Mouse (Mus musculus) ovary, postnatal 14 days (tissue): ENCODE data around the gene Psph.
"Not testable (repeated sequence)": the region's sequence is repeated elsewhere in the genome, so short reads cannot be mapped to it uniquely, and the experiment has no call there.

Source experiments
- DNase-seq: peaks from one replicate; pipeline ENCODE4 v3.0.0; 2022; ENCODE audit warnings: low spot score

The Psph gene

DNA sequence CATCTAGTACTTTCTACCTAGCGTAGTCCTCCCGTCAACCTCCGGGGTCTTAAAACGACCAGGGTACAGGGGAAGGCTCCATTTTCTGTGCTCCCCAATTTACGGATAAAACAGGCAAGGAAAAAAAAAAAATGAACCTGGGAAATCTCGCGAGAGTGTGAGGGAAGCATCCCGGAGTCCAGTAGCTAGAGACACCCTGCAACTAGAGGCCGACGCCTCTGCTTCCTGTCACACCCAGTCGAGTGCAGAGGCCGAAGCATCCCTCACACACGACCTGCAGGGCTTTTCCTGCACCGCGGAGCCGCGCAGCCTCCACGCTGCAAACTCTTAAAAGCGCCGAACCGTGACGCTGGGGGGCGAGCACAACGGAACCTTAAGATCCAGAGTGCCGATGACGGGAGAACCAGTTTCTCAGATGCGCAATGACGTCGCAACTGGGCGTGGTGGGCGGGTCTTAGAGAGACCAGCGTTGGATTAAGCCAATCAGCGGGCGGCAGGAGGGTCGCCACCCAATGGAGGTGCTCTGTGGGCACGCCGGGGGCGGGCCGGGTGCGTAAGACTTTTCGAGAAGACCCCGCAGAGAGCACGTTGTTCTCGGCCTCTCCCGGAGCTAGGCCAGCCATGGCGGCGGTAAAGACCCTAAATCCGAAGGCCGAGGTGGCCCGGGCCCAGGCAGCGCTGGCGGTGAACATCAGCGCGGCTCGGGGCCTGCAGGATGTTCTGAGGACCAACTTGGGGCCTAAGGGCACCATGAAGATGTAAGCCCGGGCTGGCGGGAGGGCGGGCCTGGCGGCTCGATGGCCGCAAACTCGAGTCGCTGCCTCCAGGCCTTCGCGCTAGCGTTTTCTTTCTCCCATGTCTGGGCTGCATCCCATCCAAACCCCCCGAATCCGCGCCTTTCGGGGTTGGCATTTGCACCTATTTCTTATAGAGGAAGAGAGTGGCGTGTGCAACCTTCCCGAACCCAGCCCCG is at the start of gene Psph:
Gene Psph, minus strand, starts transcription at position 632 of the 973 bp plus-strand sequence.
- DNase-seq = peak; percentile 88

DNA sequence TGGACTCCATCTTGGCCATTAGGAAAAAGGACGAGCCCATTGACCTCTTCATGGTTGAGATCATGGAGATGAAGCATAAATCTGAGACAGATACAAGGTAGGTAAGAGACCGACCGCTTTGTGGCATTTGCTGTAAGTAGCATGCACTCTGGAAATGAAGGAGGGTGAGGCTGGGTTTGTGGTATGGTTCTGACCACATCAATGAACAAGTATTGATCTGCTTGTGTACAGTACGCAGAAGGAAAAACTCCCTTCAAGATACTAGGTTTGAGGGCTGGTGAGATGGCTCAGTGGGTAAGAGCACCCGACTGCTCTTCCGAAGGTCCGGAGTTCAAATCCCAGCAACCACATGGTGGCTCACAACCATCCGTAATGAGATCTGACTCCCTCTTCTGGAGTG is 3.3 kb upstream of the Psph start:
- DNase-seq = not testable (repeated sequence)

DNA sequence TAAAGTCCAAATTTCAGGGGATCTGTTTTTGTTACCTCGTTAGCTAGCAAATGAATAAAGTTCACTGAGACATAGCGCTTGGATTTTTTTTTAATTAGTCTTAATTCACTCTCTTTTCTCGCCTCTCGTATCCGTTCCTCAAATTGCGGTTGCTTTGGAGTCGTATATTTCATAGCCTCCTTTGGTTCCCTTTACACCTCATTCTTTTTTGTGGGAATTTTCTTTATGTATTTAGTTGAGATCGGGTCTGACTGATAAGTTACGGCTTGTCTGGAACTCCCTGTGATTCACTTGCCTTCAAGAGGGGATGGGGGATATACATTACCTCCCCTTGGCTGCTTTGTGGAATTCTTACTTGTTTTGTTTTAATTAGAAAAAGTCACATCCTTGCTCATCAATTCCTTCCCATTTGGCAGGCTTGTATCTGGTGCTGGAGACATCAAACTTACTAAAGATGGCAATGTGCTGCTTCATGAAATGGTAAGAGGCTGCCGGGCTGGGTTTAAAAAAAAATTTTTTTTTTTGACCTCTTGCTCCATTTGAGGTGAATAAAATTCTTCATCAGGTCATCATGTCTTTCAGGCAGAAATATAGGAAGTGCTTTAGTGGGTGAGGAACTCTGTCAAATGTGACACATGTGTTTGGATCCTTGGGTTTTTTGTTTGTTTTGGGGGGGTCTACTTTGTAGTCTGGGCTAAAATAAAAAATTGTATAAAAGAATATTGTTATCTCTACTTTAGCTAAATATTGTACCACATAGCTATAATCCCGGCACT is 757 bp upstream of the Psph start:
- DNase-seq = no peak

DNA sequence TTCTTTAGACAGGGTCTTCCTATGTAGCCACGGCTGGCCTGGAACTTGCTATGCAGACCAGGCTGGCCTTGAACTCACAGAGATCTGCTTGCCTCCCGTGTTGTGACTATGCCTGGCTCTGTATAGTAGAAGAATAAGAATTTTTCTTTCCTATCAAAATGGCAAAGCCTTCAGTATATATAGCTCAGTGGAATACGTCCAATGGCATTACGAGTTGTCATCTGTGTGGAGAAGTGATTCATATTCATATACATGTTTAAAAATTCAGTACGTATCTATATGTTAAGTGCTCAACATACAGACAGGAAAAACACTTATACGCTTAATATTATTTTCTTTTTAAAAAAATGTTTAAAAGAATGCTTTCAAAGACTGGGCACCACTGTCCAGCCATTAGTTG is 1.1 kb downstream of the Psph start:
- DNase-seq = no peak

DNA sequence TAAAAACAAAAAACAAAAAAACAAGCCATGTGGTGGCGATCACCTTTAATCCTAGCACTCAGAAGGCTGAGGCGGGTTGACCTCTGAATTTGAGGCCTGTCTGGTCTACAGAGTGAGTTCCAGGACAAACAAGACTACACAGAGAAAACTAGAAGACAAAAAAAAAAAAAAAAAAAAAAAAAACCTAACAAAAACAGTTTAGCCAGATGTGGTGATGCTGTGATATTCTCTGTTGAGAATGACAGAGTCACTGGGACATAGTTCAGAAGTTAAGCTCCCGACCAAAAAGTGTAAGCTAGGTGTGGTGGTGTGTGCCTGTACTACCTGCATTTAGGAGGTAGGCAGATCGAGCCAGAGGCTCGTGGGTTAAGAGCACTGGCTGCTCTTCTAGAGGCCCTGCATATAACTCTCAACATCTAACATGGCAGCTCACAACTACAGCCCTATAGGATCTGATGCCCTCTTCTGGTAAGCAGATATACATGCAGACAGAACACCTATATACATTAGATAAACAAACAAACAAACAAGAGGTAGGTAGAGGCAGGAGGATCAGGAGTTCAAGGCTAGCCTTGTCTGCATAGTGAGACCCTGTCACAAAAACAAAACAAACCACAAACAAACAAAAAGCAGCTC is 1.9 kb downstream of the Psph start:
- DNase-seq = no peak

DNA sequence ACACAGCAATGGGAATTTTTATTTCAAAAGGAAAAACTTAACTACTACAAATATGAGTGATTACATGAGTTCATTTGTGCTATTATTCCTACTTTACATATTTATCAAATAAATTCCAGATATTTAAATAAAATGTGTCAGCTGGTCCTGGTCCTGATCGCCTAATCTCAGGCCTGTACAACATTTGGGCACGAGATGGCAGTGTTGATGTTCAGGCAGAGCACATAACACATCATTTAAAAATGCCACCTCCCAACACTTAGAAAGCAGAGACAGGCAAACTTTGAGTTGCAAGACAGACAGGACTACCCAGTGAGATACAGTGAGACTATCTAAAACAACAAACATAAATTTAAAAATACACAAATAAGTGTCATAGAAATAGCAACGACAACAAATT is 5.0 kb downstream of the Psph start:
- no peak for DNase-seq

DNA sequence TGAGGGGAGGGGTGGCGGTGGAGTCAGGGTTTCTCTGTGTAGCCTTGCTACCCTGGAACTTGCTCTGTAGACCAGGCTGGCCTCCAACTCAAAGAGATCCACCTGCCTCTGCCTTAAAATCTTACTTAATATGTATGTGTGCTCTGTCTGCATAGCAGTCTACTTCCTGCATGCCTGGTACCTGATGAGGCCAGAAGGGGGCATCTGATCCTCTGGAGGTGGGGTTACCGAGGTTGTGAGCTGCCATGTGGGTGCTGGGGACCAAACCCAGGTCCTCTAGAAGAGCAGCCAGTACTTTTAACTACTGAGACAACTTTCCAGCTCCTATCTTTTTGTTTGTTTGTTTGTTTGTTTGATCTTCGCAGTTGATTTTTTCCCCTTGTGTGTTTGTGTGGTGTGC is 7.1 kb downstream of the Psph start:
- no peak for DNase-seq

DNA sequence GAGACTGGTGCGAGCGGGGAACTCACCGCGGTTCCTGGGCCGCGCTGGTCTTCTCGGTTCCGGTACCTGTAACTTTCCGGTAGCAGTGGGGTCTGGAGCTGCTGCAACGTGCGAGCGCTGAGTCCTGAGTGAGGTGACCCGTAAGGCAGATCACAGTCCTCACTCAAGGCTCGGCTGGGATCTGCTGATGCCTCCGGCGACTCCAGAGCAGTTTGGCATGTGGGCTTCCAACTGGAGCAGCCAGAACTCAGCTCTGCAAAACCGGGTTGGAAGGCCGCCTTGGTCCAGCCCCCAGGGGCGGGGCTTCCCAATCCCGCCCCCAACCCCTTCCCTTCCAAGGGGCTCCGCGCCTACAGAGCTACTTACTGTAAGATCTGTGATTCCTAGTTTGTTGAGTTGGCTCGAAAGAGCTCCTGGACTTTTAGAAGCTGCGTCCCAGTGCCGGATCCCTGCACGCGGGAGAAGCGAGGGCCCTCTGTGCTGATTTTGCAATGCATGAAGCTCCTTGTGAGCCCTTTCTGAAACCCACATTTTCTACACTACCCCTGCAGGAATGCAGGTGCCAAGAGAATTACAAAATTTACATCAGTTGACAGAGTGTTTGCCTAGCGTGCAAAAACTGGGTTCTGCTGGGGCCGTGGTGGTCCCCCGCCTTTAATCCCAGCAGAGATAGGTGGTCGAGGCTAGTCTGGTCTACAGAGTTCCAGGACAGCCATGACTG is 8.1 kb downstream of the Psph start:
- peak; percentile 75 for DNase-seq

DNA sequence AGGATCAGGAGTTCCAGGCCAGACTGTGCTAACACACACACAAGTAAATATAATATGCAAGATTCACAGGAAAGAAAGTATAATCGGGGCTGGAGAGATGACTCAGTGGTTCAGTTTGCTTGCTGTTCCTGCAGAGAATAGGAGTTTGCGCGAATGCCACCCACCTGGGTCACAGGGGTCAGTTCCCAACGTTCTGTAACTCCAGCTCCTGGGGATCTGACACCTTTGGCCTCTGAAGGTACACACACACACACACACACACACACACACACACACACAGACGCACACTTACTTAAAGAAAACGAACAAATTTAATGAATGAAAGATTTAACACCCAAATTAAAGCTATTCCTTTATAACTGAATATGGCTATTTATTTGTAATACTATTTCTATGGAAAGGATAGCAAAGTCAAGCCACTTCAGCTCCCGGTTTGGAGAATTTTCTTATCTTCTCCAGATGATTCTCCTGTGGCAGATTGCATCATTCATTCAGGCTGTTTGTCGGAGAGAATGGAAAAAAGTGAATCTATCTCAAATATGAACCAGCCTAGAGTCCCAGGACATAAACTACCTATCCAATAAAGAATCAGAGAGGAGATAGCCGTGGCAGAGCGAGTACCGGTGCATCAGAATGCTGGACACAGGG is 8.8 kb downstream of the Psph start:
- no peak for DNase-seq

DNA sequence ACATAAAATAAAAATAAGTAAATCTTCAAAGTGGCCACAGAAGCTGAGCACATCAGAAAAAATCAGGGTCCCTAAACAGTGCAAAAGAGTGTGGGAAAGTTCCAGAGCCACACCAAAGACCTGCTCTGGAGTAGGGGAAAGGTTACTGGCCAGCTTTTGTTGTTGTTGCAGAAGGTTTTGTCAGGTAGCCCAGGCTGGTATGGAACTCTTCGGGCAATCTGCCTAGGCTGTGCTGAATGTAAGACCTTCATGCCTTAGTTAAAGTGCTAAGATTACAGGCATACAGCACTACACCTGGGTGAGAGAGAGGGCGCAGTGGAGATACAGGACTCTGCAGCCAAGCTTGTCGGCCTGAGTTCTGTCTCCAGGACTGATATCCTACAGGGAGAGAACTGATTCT is 12.6 kb downstream of the Psph start:
- no peak for DNase-seq

DNA sequence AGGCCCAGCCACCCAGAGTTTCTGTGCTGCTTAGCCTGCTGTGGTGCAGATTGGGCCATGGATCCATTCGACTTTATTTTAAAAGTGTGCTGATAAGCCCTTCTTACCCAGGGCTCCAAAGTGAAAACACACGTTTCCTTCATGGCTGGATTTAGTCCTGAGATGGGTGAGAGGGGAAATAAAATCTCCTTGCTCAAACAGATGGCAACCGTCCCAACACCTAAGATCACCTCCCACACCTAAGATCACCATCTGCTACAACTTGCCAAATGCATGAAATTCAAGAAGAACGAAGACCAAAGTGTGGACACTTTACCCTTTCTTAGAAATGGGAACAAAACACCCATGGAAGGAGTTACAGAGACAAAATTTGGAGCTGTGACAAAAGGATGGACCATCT is 13.9 kb downstream of the Psph start:
- DNase-seq = not testable (repeated sequence)

DNA sequence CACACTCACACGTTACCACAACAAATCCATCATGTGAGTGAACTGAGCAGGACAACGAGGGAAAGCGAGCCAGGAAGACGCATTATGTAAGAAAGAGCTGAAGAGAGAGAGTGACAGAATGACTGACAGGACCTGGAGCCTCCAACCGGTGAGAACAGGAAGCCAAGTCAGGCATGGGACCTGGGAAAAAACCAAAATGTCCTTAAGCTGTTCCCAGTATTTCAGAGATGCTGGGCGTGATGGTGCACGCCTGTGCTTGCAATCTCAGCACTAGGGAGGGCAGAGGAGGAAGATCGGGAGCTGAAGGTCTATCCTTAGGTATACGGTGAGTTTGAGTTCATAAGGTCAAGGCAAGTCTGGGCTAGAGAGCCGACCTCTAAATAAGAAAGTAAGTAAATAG is 14.8 kb downstream of the Psph start:
- DNase-seq = no peak

DNA sequence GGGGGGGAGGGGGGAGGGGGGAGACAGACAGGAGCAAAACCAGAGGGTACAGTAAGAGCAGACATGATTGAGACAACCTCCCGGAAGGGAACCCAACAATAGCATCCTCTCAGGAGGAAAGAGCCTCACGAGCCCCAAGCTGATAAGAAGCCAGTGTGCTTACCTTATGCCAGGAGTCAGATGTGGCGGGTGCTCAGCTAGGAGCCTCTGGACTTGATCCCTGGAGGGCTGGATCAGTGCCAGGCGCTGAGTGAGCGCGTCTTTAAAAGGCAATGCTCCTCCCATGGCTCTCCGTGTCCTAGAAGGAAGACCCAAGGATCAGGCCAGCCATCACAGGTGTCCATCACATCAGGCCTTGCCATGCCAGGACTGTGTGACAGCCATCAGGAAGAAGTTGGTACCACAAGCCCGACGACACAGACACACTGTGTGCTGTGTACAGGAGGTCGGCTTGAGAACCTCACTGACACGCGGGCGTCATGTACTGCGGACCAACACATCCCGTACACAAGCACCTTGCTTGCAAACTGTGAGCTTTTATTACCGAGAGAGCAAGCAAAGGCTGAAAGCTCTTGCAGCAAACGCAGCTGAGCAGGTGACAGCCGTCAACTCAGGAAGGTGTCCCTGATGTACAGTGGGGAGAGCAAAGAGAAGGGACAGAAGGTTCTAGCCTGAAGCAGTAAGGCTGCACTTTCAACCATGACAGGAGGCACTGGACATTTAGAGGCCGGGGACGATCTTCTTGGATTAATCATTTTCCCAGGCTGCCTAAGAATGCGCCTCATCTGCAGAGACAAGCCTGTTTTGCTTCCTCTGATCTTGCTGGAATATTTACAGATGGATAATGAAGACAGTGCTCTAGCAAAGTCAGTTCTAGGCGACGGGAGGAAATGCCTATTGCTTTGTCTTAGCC is 16.6 kb downstream of the Psph start:
- no peak for DNase-seq

DNA sequence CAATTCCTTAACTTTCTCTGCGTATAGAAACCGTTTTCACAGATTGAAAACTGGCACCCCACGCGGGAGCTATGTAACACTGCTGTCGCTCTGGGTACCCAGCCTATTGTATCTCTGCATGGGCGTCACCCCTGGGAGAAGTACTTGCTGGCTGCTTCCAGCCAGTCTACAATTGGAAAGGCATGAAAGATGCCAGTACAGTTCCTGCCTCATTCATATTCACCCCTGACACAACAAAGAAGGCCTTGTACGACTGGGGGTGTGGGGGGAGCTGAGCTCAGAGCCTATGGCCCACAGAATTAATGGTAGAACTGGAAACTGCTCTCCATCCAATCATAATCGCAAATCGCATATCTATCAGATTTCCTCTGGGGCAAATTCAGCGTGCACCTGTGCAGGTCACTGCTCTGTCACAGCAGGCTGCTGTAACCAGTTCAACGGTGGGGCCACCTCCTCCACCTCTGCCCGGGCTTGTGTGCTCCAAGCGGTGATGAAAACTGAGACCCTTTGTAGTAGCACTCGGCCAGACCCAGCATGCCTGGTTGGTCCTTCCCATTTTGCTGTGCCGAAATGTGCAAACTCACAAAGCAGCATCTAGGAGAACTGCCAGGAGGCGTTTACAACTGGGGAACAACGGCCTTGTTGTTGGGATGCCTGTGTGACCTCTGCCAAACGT is 25.2 kb downstream of the Psph start:
- no peak for DNase-seq

DNA sequence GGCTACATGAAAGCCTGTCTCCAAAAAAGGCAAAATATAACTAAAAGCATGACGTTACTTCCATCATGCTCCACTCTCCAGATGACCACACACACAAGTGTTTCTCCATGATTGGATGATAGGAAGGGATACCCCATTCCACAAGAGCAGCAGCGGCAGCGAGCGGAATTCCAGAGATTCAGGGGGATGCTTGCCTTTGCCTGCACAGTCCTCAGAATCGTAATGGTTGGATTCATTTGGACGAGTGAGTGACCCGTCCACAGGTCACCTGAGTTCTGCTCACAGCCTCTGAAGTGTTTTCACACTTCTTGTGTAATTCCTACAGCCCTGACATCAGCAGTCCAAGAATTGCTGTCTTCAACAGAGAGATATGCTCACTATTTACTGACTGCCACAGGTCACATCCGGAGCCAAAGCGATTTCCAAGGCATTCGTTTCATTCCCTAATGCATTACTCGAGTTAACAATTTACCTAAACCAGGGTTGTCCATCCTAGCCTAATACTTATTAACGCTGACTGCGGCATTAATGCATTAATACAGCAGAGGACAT is 27.2 kb downstream of the Psph start:
- no peak for DNase-seq

DNA sequence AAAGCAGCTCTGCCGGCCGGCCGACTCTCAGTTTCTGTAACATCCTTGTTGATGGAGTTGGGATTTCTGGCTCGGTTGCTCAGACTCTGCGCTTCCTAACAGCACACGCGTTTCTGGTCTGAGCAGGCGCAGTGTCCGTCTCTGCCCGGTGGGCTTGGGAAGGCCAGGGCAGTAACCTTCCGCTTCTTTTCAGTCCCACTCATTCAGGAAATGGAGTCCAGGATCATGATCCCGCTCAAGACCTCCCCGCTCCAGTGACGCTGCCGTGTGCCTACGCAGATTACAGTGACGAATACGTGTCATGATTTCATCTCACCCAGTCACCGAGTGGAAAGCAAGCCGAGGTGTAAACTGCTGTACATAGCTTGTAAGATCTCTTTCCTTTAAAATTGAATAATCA is 30.4 kb downstream of the Psph start:
- DNase-seq = no peak

DNA sequence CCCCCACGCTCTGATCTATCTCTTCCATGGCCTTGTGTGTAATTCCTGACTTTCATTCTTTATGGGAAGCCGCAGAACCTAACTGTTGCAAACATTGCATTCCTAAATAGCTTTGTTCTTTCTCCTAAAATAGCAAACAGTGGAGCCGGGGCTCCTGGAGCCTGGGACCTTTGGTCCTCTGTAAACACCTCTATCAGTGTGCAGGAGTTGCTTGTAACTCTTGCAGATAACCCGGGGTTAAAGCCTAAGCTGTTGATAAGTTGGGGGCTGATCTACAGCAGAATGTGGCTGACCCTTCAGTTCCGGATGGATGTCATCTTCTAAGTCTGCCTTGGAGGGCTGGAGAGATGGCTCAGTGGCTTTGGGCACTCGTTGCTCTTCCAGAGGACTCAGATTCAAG is 43.2 kb downstream of the Psph start:
- DNase-seq = no peak

DNA sequence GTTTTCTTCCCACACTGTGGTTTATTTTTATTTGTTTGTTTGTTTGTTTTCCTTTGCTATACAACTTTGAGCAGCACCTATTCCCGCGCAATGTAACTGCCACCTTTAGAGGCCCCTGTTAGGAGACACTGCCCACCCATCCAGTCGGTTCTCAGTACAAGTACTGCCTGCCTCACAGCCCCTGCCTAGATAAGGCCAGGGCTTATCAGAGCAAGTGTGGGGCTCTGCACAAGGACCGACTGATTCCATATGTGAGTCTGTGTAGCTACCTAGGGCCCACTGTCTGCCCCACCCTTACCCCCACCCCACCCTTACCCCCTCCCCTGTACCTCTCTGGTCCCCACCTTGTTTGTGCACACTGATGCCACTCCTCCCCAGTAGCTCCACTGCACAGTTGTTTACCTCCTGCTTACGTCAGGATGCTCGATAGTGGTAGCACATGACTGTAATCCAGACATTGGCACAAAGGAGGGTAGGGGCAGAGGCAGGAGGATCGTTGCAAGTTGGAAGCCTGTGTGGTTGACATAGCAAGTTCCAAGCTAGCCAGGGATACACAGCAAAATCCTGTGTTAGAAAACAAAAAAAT is 44.3 kb downstream of the Psph start:
- DNase-seq = no peak

DNA sequence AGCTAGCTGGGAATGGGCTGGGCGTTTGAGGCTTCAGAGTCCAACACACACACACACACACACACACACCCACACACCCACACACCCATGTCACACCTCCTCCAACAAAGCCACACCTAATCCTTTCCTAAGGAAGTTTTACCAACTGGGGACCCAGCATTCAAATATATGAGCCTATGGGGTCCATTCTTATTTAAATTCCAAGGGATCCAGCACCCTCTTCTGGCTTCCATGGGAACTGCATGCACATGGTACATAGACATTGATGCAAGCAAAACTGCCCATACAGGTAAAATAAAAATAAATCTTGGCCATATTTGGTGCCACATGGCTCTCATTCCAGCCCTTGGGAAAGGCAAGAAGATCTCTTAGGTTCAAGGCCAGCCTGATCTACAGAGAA is 46.3 kb downstream of the Psph start:
- no peak for DNase-seq
